Mouse (Mus musculus): Measurements from ENCODE around the gene Sds.

GRCm38 (mm10) chr5:120467026-120467425 is 9.3 kb upstream of the Sds start:
- TF ChIP-seq POU5F1 (IDR thresholded peaks at IDR 0.05; ENCODE audit: borderline replicate concordance, low read length), result no peak
- TF ChIP-seq CTCF (conservative IDR thresholded peaks at IDR 0.05; ENCODE audit: low read length), result no peak

All from E14TG2a.4 (cell line).